Mouse (Mus musculus) testis, adult 2 months (tissue): ENCODE data around the gene Prkar2a. TPM values are rescaled to one million over a fixed set of nuclear protein-coding genes. Genes with fewer than 3 reads are reported as not detected.
A peak's percentile ranks its signal among the peaks of the same experiment; 100 is the strongest.

Experiments
- H3K27ac ChIP-seq: fragments of 200-500 bp; 2 replicates; pipeline ENCODE4 v1.5.1; 2012; ENCODE audit warnings: low read depth, low read length; ENCODE audit not compliant: control insufficient read depth, insufficient read depth
- H3K27me3 ChIP-seq: fragments of 200-500 bp; 2 replicates; pipeline ENCODE4 v1.6.1; 2012; ENCODE audit warnings: mild to moderate bottlenecking, low read length, moderate library complexity; ENCODE audit not compliant: control insufficient read depth, insufficient read depth
- H3K36me3 ChIP-seq: fragments of 200-500 bp; 2 replicates; pipeline ENCODE4 v1.6.1; 2012; ENCODE audit warnings: mild to moderate bottlenecking, low read length; ENCODE audit not compliant: control insufficient read depth, insufficient read depth
- H3K4me1 ChIP-seq: fragments of 200-500 bp; 2 replicates; pipeline ENCODE4 v1.6.1; 2012; ENCODE audit warnings: low read length; ENCODE audit not compliant: control insufficient read depth, insufficient read depth
- H3K4me3 ChIP-seq: fragments of 200-500 bp; 2 replicates; pipeline ENCODE4 v1.5.1; 2012; ENCODE audit warnings: low read depth, mild to moderate bottlenecking, low read length, moderate library complexity, mixed read lengths; ENCODE audit not compliant: control insufficient read depth
- CTCF ChIP-seq: fragments of 200-500 bp; IDR thresholded peaks from 2 replicates; pipeline ENCODE4 v1.5.1; 2012; ENCODE audit warnings: low read depth, mild to moderate bottlenecking, inconsistent platforms, low read length, moderate library complexity; ENCODE audit not compliant: control insufficient read depth, insufficient read depth, insufficient replicate concordance
- POLR2A ChIP-seq: fragments of 200-500 bp; IDR thresholded peaks from 2 replicates; pipeline ENCODE4 v1.6.1; 2012; ENCODE audit warnings: low read depth, mild to moderate bottlenecking, inconsistent platforms, low read length, moderate library complexity; ENCODE audit not compliant: control insufficient read depth
- polyA plus RNA-seq: library from polyadenylated mRNA; depleted of rRNA; stranded (reverse); fragments of >200 nt; gene quantifications from 2 replicates; pipeline ENCODE4 v1.2.3, GENCODE M21; 2012

The Prkar2a gene
- polyA plus RNA-seq, 1 experiment, result 112 TPM

DNA sequence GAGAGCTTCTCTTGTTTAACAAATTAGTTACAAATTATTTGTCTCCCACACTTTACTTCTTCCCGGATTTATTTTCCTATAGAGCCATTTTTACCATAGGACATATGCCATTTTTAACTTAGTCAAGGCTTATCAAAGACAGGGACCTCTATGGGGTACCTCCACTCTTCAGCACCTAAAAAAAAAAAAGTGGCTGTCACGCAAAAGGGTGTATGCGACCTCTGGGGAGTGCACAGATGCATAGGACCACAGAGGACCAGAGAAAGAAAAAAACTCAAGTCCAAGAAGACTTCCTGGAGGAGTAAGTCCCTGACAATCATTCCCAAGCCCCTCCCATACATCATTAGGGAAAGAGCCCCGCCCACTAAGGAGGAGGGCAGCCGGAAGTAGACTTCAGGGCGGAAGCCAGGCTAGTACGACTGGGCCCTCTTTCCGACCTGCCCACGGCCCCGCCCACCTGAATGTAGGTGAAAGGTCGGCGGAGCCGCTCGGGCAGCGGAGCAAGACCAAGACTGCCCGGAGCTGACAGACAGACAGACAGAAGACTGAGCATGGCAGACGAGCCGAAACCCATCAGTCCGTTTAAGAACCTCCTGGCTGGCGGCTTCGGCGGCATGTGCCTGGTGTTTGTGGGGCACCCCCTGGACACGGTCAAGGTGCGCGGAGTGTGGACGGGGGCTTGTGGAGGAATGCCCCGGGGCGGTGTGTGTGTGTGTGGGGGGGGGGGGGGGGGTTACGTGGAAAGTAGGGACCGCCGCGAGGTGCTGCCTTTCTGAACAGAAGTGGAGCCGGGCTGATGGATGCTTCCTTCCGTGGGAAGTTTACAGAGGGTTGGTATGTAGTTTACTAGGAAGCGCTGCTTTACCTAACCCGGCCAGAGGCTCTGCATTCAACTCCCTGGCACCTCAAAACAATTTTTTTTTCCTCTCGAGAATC, 27.2 kb upstream of the Prkar2a start, which contains the start of gene Slc25a20:
Gene Slc25a20 (plus strand): TSS at position 412 of the 936 bp plus-strand sequence.
- no peaks in the 10 kb centered on the region for H3K27me3 ChIP-seq
- TF ChIP-seq CTCF, result no peak
- TF ChIP-seq POLR2A, result peak; percentile 35; the same call in 1 of the 2 replicates
- peak within 1 kb of the TSS; percentile 98 for H3K4me3 ChIP-seq
- peaks cover 8% of the 10 kb centered on the region for H3K4me1 ChIP-seq
- peak within 1 kb of the TSS; percentile 68 for H3K27ac ChIP-seq
- H3K36me3 ChIP-seq, result no peaks in the 10 kb centered on the region

DNA sequence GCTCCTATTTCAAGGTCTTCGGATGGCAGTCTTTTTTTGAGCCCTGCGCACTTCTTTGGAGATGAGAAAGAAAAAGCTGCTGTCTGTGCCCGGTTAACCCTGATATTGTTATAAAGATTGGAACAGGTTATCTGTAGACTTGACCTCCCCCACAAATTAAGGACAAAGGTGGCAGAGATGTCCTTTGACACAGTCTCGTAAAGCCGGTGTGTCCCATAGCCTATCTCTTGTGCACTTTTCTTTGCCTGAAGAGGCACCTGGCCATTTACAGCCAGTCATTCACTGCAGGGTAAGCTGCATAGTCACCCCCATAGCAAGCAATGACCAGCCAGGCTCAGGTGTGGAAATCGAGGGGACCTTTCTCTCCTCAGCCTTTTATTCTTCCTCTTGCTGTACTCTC, 26.5 kb upstream of the Prkar2a start:
- H3K27ac ChIP-seq, result no peak overlapping the region
- TF ChIP-seq POLR2A, result no peak
- TF ChIP-seq CTCF, result no peak
- peaks cover 8% of the 10 kb centered on the region for H3K4me1 ChIP-seq
- no peaks in the 10 kb centered on the region for H3K27me3 ChIP-seq
- peak overlapping the region; percentile 98 for H3K4me3 ChIP-seq
- no peaks in the 10 kb centered on the region for H3K36me3 ChIP-seq

DNA sequence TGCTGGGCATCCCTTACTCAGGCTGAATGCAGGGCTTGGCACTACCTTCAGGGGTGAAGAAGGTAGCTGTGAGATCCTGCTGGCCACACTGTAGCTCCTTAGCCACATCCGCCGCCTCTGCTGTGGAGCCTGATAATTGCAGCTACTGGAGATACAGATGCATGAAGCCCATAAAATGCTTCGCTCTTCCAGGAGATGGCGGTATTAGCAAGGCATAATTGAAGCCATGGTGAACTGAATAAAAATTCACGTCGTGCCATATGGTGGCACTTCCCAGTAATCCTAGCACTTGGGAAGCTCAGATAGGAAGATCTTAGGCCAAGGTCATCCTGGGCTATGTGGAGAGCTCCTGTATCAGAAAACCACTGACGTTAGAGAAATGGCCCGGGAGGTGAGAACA, 19.2 kb upstream of the Prkar2a start:
- no peak overlapping the region for H3K4me3 ChIP-seq
- H3K27ac ChIP-seq, result no peak overlapping the region
- no peaks in the 10 kb centered on the region; the same call in 1 of the 2 replicates for H3K36me3 ChIP-seq
- H3K4me1 ChIP-seq, result no peaks in the 10 kb centered on the region
- no peak for TF ChIP-seq POLR2A
- TF ChIP-seq CTCF, result no peak
- H3K27me3 ChIP-seq, result no peaks in the 10 kb centered on the region

DNA sequence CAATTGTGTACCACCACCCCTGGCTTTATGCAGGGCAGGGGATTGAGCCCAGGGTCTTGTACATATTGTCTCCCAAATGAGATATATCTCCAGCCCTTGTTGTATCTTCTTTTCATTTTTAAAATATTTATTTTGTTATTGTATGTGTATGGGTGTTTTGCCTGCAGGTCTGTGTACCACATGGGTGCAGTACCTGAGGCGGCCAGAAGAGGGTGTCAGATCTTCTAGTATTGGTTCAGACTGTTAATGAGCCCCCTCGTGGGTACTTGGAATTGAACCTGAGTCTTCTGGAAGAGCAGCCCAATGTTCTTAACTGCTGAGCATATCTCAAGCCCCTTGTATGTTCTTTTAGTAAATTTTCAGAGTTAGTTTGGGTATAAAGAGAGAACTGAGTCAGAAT, 16.0 kb upstream of the Prkar2a start:
- Histone ChIP-seq H3K4me3 (no peak overlapping the region), H3K36me3 (no peaks in the 10 kb centered on the region; the same call in 1 of the 2 replicates), H3K27ac (no peak overlapping the region), H3K4me1 (no peaks in the 10 kb centered on the region), H3K27me3 (no peaks in the 10 kb centered on the region)
- TF ChIP-seq POLR2A (no peak), CTCF (peak; percentile 43; the same call in 1 of the 2 replicates)

DNA sequence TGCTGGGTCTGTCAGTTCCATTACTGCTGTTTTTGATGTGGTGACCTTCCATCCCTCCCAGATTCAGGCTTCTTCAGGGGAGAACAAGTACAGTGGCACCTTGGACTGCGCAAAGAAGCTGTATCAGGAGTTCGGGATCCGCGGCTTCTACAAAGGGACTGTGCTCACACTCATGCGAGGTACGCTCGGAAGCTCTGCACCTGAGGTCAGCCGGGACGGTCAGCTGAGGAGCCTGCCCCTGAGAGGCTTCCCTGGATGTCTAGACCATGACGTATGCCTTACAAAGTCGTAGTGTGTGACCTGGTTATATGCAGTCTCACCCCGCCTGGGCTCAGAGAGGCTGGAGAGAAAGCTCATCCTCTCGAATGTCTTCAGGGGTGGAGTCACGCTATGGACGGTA, 9.1 kb upstream of the Prkar2a start:
- no peaks in the 10 kb centered on the region for H3K27me3 ChIP-seq
- no peak overlapping the region for H3K27ac ChIP-seq
- H3K4me3 ChIP-seq, result no peak overlapping the region
- peaks cover 1% of the 10 kb centered on the region; the same call in 1 of the 2 replicates for H3K36me3 ChIP-seq
- H3K4me1 ChIP-seq, result no peaks in the 10 kb centered on the region; the same call in 1 of the 2 replicates
- TF ChIP-seq CTCF (no peak), POLR2A (no peak)

DNA sequence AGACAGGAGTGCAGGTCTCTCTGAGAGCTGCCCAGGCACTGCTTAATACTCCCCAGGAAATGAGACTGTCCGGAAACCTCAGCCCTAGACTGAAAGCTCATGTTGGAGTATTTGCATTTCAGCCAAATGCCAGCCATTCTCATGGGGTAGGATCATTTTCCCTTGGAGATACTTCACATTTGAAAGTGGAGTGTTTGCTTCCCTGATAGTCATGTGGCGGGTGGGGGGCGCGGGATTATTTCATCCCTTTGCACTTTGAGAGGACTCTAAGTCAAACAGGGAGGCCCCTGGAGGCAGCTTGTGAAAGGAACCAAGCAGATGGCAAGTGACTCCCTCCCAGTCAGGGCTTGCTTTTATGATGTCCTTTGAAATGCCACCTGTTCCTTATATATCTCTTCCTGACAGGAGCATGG, 2.6 kb upstream of the Prkar2a start:
- no peak overlapping the region for H3K4me3 ChIP-seq

DNA sequence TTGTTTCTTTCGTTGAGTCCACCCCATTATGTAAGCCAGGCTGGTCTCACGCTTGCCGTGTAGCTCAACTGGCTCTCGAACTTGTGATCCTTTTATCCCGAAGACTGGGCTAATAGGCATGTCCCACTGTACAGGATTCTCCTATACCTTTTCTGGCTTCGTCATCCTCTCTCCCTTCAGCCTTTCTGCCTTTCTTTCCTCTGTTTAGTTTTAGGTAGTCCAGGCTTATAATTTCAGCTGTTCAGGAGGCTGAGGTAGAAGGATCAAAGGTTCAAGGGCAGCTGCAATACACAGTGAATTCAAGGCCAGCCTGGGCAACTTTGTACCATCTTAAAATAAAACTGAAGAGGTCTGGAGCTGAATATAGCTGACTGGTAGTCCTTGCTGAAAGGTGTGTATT, 1.9 kb upstream of the Prkar2a start:
- Histone ChIP-seq H3K4me1 (peaks cover 8% of the 10 kb centered on the region), H3K27ac (no peak overlapping the region; the same call in 1 of the 2 replicates), H3K36me3 (peaks cover 1% of the 10 kb centered on the region; the same call in 1 of the 2 replicates), H3K27me3 (no peaks in the 10 kb centered on the region), H3K4me3 (no peak overlapping the region)
- TF ChIP-seq POLR2A (no peak), CTCF (no peak)

More for the DNA sequence above, 2.6 kb upstream of the Prkar2a start:
- TF ChIP-seq POLR2A (no peak), CTCF (no peak)
- Histone ChIP-seq H3K36me3 (peaks cover 1% of the 10 kb centered on the region; the same call in 1 of the 2 replicates), H3K4me1 (peaks cover 5% of the 10 kb centered on the region; the same call in 1 of the 2 replicates), H3K27ac (no peak overlapping the region), H3K27me3 (no peaks in the 10 kb centered on the region)
